8 mouse cellular contexts compared by ENCODE assay signal in the genomic region with DNA sequence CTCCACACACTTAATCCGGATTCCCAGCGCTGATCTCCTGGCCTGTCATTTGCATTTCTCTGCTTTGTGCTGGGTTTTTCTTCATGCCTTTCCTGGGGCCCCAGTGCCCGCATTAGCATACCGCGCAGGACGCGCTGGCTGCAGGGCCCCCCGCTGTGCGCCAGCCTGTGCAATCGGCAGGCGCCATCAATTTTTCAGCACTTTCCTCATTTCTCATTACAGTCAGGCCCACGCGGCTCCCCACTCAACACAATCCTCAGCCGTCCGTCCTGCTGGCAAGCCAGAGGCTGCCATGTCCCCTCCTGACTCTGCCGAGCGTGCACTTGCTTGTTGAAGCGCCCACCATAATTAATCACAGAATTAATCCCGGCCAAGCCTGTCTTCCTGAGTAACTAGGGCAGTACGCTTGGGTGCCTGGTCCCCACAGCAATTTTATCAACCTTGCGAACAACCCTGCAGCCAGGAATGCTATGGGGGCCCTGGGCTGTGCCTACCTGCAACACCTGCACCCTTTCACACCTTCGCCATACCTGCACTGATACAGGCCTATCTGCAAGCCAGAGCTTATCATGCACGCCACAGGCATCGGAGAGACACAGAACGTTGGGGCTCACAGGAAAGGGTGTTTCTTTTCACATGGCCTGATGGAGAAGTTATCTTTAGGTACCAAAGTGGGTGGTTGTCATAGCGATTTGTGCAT. TPM values are rescaled to one million over a fixed set of nuclear protein-coding genes. Genes with fewer than 3 reads are reported as not detected.
DNase-seq lines count a peak whose midpoint lies in the region; ATAC-seq and TF ChIP-seq lines count a peak whose summit lies in the region.

No protein-coding gene starts in this region.

- no peak for TF ChIP-seq CTCF in cerebellum, adult 2 months (IDR thresholded peaks at IDR 0.05; ENCODE audit: borderline replicate concordance, insufficient read depth, low read depth, low read length)
- TF ChIP-seq CTCF in forebrain, postnatal 0 days (IDR thresholded peaks at IDR 0.05; ENCODE audit: low read depth) = no peak

- H3K27ac ChIP-seq in heart, embryonic 15.5 days = no peak overlapping the region
- no peak overlapping the region for H3K27ac ChIP-seq in cerebellum, adult 2 months (ENCODE audit: insufficient read depth, low read length)
- peak overlapping the region; percentile 47 for H3K27ac ChIP-seq in forebrain, postnatal 0 days (ENCODE audit: low read depth, low read length)

- DNase-seq in heart, postnatal 36 days = no peak
- peak; percentile 78 to 81 for DNase-seq in cerebellum, adult 2 months
- peak; percentile 76 for DNase-seq in forebrain, postnatal 0 days
- DNase-seq in left cerebral cortex, postnatal 4 days = peak; percentile 74
- DNase-seq in right cerebral cortex, adult 18-20 months = peak; percentile 59
- no peak for DNase-seq in T-cell, adult 2 months (ENCODE audit: low spot score)
- DNase-seq in urinary bladder, postnatal 36 days (ENCODE audit: low spot score in 2 of 2) = no peak

- peaks cover 8% of the 10 kb centered on the region for H3K4me1 ChIP-seq in heart, embryonic 15.5 days (replicated peaks)
- H3K4me1 ChIP-seq in cerebellum, adult 2 months (ENCODE audit: control insufficient read depth, insufficient read depth, low read length) = peaks cover 10% of the 10 kb centered on the region
- peaks cover 12% of the 10 kb centered on the region; the same call in 1 of the 2 replicates for H3K4me1 ChIP-seq in forebrain, postnatal 0 days (ENCODE audit: insufficient read depth)

- intact Hi-C loops in heart, postnatal 36 days (cut with DNase I) = no loop called here
- intact Hi-C loops in left cerebral cortex, postnatal 4 days (cut with DNase I) = no loop called here

- H3K9ac ChIP-seq in heart, embryonic 15.5 days = peak overlapping the region; percentile 36; the same call in 1 of the 2 replicates
- H3K9ac ChIP-seq in forebrain, postnatal 0 days = peak overlapping the region; percentile 51

- 10% methylated on average over 26 of the region's 26 CpGs for whole genome bisulfite sequencing in heart, embryonic 15.5 days
- 20% methylated on average over 26 of the region's 26 CpGs for WGBS in cerebellum, adult 2 months
- WGBS in forebrain, postnatal 0 days = 5% methylated on average over 26 of the region's 26 CpGs

- peaks cover 11% of the 10 kb centered on the region; the same call in 1 of the 2 replicates for H3K27me3 ChIP-seq in heart, embryonic 15.5 days
- no peaks in the 10 kb centered on the region for H3K27me3 ChIP-seq in cerebellum, adult 2 months (ENCODE audit: control insufficient read depth, insufficient read depth, low read length)
- H3K27me3 ChIP-seq in forebrain, postnatal 0 days (ENCODE audit: insufficient read depth, low read length) = no peaks in the 10 kb centered on the region

- TF ChIP-seq POLR2A in cerebellum, adult 2 months (IDR thresholded peaks at IDR 0.05; ENCODE audit: borderline replicate concordance, insufficient read depth, low read length) = no peak

- no peaks in the 10 kb centered on the region for H3K36me3 ChIP-seq in heart, embryonic 15.5 days
- no peaks in the 10 kb centered on the region for H3K36me3 ChIP-seq in forebrain, postnatal 0 days (ENCODE audit: insufficient read depth)

- H3K9me3 ChIP-seq in heart, embryonic 15.5 days (replicated peaks) = peaks cover 6% of the 10 kb centered on the region; the same call in 1 of the 2 replicates
- peaks cover 27% of the 10 kb centered on the region; the same call in 1 of the 2 replicates for H3K9me3 ChIP-seq in forebrain, postnatal 0 days (ENCODE audit: low read length)

- ATAC-seq in heart, embryonic 15.5 days (replicated peaks; ENCODE audit: insufficient number of reproducible peaks, insufficient read depth, low FRiP score, low read depth) = no peak
- ATAC-seq in forebrain, postnatal 0 days = peak; percentile 85

- peak overlapping the region; percentile 36 for H3K4me3 ChIP-seq in heart, embryonic 15.5 days
- peak overlapping the region; percentile 31 for H3K4me3 ChIP-seq in cerebellum, adult 2 months (replicated peaks; ENCODE audit: insufficient read depth, low read depth, low read length)
- peak overlapping the region; percentile 11; the same call in 1 of the 2 replicates for H3K4me3 ChIP-seq in forebrain, postnatal 0 days (ENCODE audit: low read depth, low read length)

- H3K4me2 ChIP-seq in heart, embryonic 15.5 days = peak overlapping the region; percentile 68
- peak overlapping the region; percentile 43 for H3K4me2 ChIP-seq in forebrain, postnatal 0 days (ENCODE audit: low read depth)

RNA-seq across cellular contexts. Expression of a gene that starts 48.6 kb away (rescaled TPM):
- polyA plus RNA-seq in heart, embryonic 15.5 days (2015; fragmentation: Nextera tagmentation; extraction: Ambion mirVana) = 378 and 402 TPM in 2 replicates
- 100 to 1,000 TPM; 283 to 295 TPM for total RNA-seq in heart, postnatal 36 days (2021)
- 327 and 353 TPM in 2 replicates for polyA plus RNA-seq in cerebellum, adult 2 months (2012; rRNA removed)
- 449 and 763 TPM in 2 replicates for total RNA-seq in forebrain, postnatal 0 days (2014; rRNA removed)
- polyA plus RNA-seq in forebrain, postnatal 0 days (2015; fragmentation: Nextera tagmentation; extraction: Ambion mirVana) = 491 and 597 TPM in 2 replicates
- 100 to 1,000 TPM; 423 to 424 TPM for total RNA-seq in left cerebral cortex, postnatal 4 days (2021)

Comparison
In these comparisons a context has a peak if more than half of its experiments do, and no peak if none do; other contexts are left out.
1. DNase-seq: peak in cerebellum, adult 2 months (2 of 2), forebrain, postnatal 0 days (single experiment), left cerebral cortex, postnatal 4 days (single experiment) and right cerebral cortex, adult 18-20 months (single experiment); none in heart, postnatal 36 days (0 of 2), T-cell, adult 2 months (single experiment) and urinary bladder, postnatal 36 days (0 of 2).
2. Peak in every context shown above with its lines, with median percentiles within 50 percentile points of each other: H3K4me3 ChIP-seq.